Mouse (Mus musculus) spleen, adult 2 months (tissue): ENCODE results near the gene Egr4. TPM values are rescaled to one million over a fixed set of nuclear protein-coding genes. Genes with fewer than 3 reads are reported as not detected.

Experiments used
- DNase-seq, 2 experiments: peaks; one replicate each; pipeline versions ENCODE4 v3.0.0 to v3.0.0-alpha.2; 2012 to 2021; ENCODE audit warnings: low spot score in 2 of 2, low read depth in 1 of 2
- H3K27ac ChIP-seq: fragments of 200-500 bp; 2 replicates; pipeline ENCODE4 v1.5.1; 2012; ENCODE audit warnings: low read length, inconsistent platforms; ENCODE audit not compliant: insufficient read depth
- H3K27me3 ChIP-seq: fragments of 200-500 bp; 2 replicates; pipeline ENCODE4 v1.6.1; 2012; ENCODE audit warnings: mild to moderate bottlenecking, moderate library complexity, low read length, inconsistent platforms; ENCODE audit not compliant: control insufficient read depth, insufficient read depth
- H3K36me3 ChIP-seq: fragments of 200-500 bp; 2 replicates; pipeline ENCODE4 v1.6.1; 2012; ENCODE audit warnings: mild to moderate bottlenecking, low read length, inconsistent platforms; ENCODE audit not compliant: control insufficient read depth, insufficient read depth
- H3K4me1 ChIP-seq: fragments of 200-500 bp; 2 replicates; pipeline ENCODE4 v1.6.1; 2011; ENCODE audit warnings: inconsistent platforms; ENCODE audit not compliant: control insufficient read depth, insufficient read depth, insufficient read length
- H3K4me3 ChIP-seq: fragments of 200-500 bp; 2 replicates; pipeline ENCODE4 v1.5.1; 2011; ENCODE audit warnings: mild to moderate bottlenecking, inconsistent platforms; ENCODE audit not compliant: insufficient read depth, insufficient read length; ENCODE audit errors: extremely low read depth
- CTCF ChIP-seq: fragments of 200-500 bp; IDR thresholded peaks from 2 replicates; pipeline ENCODE4 v1.5.1; 2011; ENCODE audit warnings: mild to moderate bottlenecking, inconsistent platforms; ENCODE audit not compliant: insufficient read depth, insufficient read length, insufficient replicate concordance; ENCODE audit errors: extremely low read depth
- POLR2A ChIP-seq: fragments of 200-500 bp; IDR thresholded peaks from 2 replicates; pipeline ENCODE4 v1.6.1; 2011; ENCODE audit warnings: low read depth, low read length, inconsistent platforms
- WGBS: fragments of 180-500 bp; shearing (Covaris S2); methylation state at CpG from one replicate; pipeline ENCODE4 v1.1.7; 2018; 5-methylcytosine and 5-hydroxymethylcytosine counted together
- polyA plus RNA-seq: library from polyadenylated mRNA; depleted of rRNA; stranded (reverse); fragments of >200 nt; gene quantifications from 2 replicates; pipeline ENCODE4 v1.2.3, GENCODE M21; 2012

The Egr4 gene
- polyA plus RNA-seq, 1 experiment, result 0.04 TPM

GRCm38 (mm10) chr6:85508602-85509001, 4.8 kb downstream of the Egr4 start:
- no peak for TF ChIP-seq CTCF
- TF ChIP-seq POLR2A, result no peak
- Histone ChIP-seq H3K4me3 (no peak overlapping the region), H3K4me1 (peaks cover 14% of the 10 kb centered on the region; the same call in 1 of the 2 replicates), H3K27me3 (peaks cover 23% of the 10 kb centered on the region), H3K36me3 (no peaks in the 10 kb centered on the region), H3K27ac (no peak overlapping the region)
- 60% methylated on average over 5 of the region's 5 CpGs for WGBS
- no peak for DNase-seq

GRCm38 (mm10) chr6:85504908-85505307, 8.5 kb downstream of the Egr4 start:
- H3K27ac ChIP-seq, result no peak overlapping the region
- 80% methylated on average over 2 of the region's 2 CpGs for WGBS

GRCm38 (mm10) chr6:85502911-85503250, 10.5 kb downstream of the Egr4 start, which contains the start of gene Fbxo41:
Fbxo41 (minus strand) TSS chr6:85502994.
- Histone ChIP-seq H3K27me3 (peaks cover 6% of the 10 kb centered on the region; the same call in 1 of the 2 replicates), H3K4me3 (no peak within 1 kb of the TSS; the same call in 1 of the 2 replicates), H3K4me1 (no peaks in the 10 kb centered on the region; the same call in 1 of the 2 replicates), H3K36me3 (no peaks in the 10 kb centered on the region), H3K27ac (no peak within 1 kb of the TSS)
- TF ChIP-seq CTCF (no peak), POLR2A (no peak)
- no peak for DNase-seq
- WGBS, result 2% methylated on average over 12 of the region's 22 CpGs

More at GRCm38 (mm10) chr6:85504908-85505307, 8.5 kb downstream of the Egr4 start:
- Histone ChIP-seq H3K36me3 (no peaks in the 10 kb centered on the region), H3K4me1 (no peaks in the 10 kb centered on the region; the same call in 1 of the 2 replicates), H3K27me3 (peaks cover 6% of the 10 kb centered on the region; the same call in 1 of the 2 replicates), H3K4me3 (no peak overlapping the region)
- TF ChIP-seq POLR2A (no peak), CTCF (no peak)
- no peak for DNase-seq

GRCm38 (mm10) chr6:85502103-85502910, 11.1 kb downstream of the Egr4 start:
- WGBS, result 5% methylated on average over 37 of the region's 37 CpGs
- no peak overlapping the region for H3K27ac ChIP-seq
- TF ChIP-seq POLR2A (no peak), CTCF (no peak)
- H3K36me3 ChIP-seq, result no peaks in the 10 kb centered on the region
- H3K4me3 ChIP-seq, result no peak overlapping the region; the same call in 1 of the 2 replicates
- H3K4me1 ChIP-seq, result no peaks in the 10 kb centered on the region; the same call in 1 of the 2 replicates
- DNase-seq, result no peak
- peaks cover 6% of the 10 kb centered on the region; the same call in 1 of the 2 replicates for H3K27me3 ChIP-seq

GRCm38 (mm10) chr6:85501571-85502102, 11.8 kb downstream of the Egr4 start:
- H3K4me3 ChIP-seq, result no peak overlapping the region
- H3K27ac ChIP-seq, result no peak overlapping the region
- no peaks in the 10 kb centered on the region; the same call in 1 of the 2 replicates for H3K4me1 ChIP-seq
- TF ChIP-seq CTCF (no peak), POLR2A (no peak)
- peaks cover 6% of the 10 kb centered on the region; the same call in 1 of the 2 replicates for H3K27me3 ChIP-seq
- 16% methylated on average over 6 of the region's 6 CpGs for WGBS
- no peak for DNase-seq
- no peaks in the 10 kb centered on the region for H3K36me3 ChIP-seq

GRCm38 (mm10) chr6:85500416-85500815, 13.0 kb downstream of the Egr4 start:
- 56% methylated on average over 1 of the region's 1 CpGs for WGBS
- Histone ChIP-seq H3K27me3 (peaks cover 6% of the 10 kb centered on the region; the same call in 1 of the 2 replicates), H3K4me3 (no peak overlapping the region), H3K36me3 (no peaks in the 10 kb centered on the region), H3K27ac (no peak overlapping the region), H3K4me1 (no peaks in the 10 kb centered on the region; the same call in 1 of the 2 replicates)
- DNase-seq, result no peak
- TF ChIP-seq POLR2A (no peak), CTCF (no peak)

GRCm38 (mm10) chr6:85498147-85498546, 15.2 kb downstream of the Egr4 start:
- DNase-seq, result no peak

More at GRCm38 (mm10) chr6:85498147-85498546, 15.2 kb downstream of the Egr4 start:
- WGBS, result 61% methylated on average over 9 of the region's 9 CpGs
- Histone ChIP-seq H3K27me3 (peaks cover 6% of the 10 kb centered on the region; the same call in 1 of the 2 replicates), H3K27ac (no peak overlapping the region), H3K36me3 (no peaks in the 10 kb centered on the region), H3K4me1 (no peaks in the 10 kb centered on the region; the same call in 1 of the 2 replicates), H3K4me3 (no peak overlapping the region)
- TF ChIP-seq POLR2A, result no peak
